Mouse (Mus musculus) heart, embryonic 15.5 days (tissue): ENCODE data around the gene Tmem222. TPM values are rescaled to one million over a fixed set of nuclear protein-coding genes. Genes with fewer than 3 reads are reported as not detected.
A peak's percentile ranks its signal among the peaks of the same experiment; 100 is the strongest.

Experiments
- ATAC-seq: fragments of 200-750 bp; cut with Nextera tagmentation; replicated peaks from 2 replicates; pipeline ENCODE4 v1.8.0; 2017; ENCODE audit warnings: low read depth, moderate TSS enrichment; ENCODE audit not compliant: insufficient number of reproducible peaks, insufficient read depth, low FRiP score
- H3K27ac ChIP-seq: fragments of 300-500 bp; sonication (generic); 2 replicates; pipeline ENCODE4 v1.5.1; 2015; ENCODE audit warnings: mild to moderate bottlenecking, inconsistent platforms
- H3K27me3 ChIP-seq: fragments of 300-500 bp; sonication (generic); 2 replicates; pipeline ENCODE4 v1.6.1; 2015; ENCODE audit warnings: inconsistent platforms
- H3K36me3 ChIP-seq: fragments of 300-500 bp; sonication (generic); 2 replicates; pipeline ENCODE4 v1.6.1; 2015; ENCODE audit warnings: mild to moderate bottlenecking, inconsistent platforms
- H3K4me1 ChIP-seq: fragments of 300-500 bp; sonication (generic); replicated peaks from 2 replicates; pipeline ENCODE4 v1.6.1; 2015; ENCODE audit warnings: inconsistent platforms
- H3K4me2 ChIP-seq: fragments of 300-500 bp; sonication (generic); 2 replicates; pipeline ENCODE4 v1.6.1; 2015; ENCODE audit warnings: inconsistent platforms, mild to moderate bottlenecking, moderate library complexity
- H3K4me3 ChIP-seq: fragments of 300-500 bp; sonication (generic); 2 replicates; pipeline ENCODE4 v1.5.1; 2015; ENCODE audit warnings: mild to moderate bottlenecking, inconsistent platforms
- H3K9ac ChIP-seq: fragments of 300-500 bp; sonication (generic); 2 replicates; pipeline ENCODE4 v1.6.1; 2015; ENCODE audit warnings: mild to moderate bottlenecking, inconsistent platforms
- H3K9me3 ChIP-seq: fragments of 300-500 bp; sonication (generic); replicated peaks from 2 replicates; pipeline ENCODE4 v1.6.1; 2016; ENCODE audit warnings: inconsistent platforms
- WGBS: fragments of 180-500 bp; shearing (Covaris S2); methylation state at CpG from one replicate; pipeline ENCODE4 v1.1.7; 2015; ENCODE audit warnings: mixed read lengths; 5-methylcytosine and 5-hydroxymethylcytosine counted together
- polyA plus RNA-seq: library from polyadenylated mRNA; unstranded; fragments of >200 nt; fragmentation: Nextera tagmentation; extraction: Ambion mirVana; gene quantifications from 2 replicates; pipeline ENCODE4 v1.2.1, GENCODE M21; 2015

Tmem222 gene
- polyA plus RNA-seq, 1 experiment from 2014 or later = 46.1 TPM

- ATAC-seq = no peak
- Histone ChIP-seq H3K4me2 (peak within 1 kb of the TSS; percentile 26; the same call in 1 of the 2 replicates), H3K9me3 (no peaks in the 10 kb centered on the region), H3K4me1 (no peaks in the 10 kb centered on the region), H3K27ac (no peak within 1 kb of the TSS), H3K27me3 (peaks cover 7% of the 10 kb centered on the region; the same call in 1 of the 2 replicates), H3K9ac (no peak within 1 kb of the TSS), H3K4me3 (no peak within 1 kb of the TSS; the same call in 1 of the 2 replicates), H3K36me3 (peaks cover 36% of the 10 kb centered on the region)
- WGBS = 27% methylated on average over 7 of the region's 7 CpGs
These were observed 14.7 kb downstream of the Tmem222 start, which contains the start of gene Sytl1 for GRCm38 (mm10) chr4:133262882-133263281. TSS of gene Sytl1 (minus strand) at chr4:133263113.

- ATAC-seq = no peak
- 59% methylated on average over 7 of the region's 7 CpGs for WGBS
- Histone ChIP-seq H3K27ac (no peak overlapping the region), H3K36me3 (peaks cover 30% of the 10 kb centered on the region), H3K4me2 (peak overlapping the region; percentile 26; the same call in 1 of the 2 replicates), H3K4me3 (no peak overlapping the region; the same call in 1 of the 2 replicates), H3K27me3 (peaks cover 12% of the 10 kb centered on the region; the same call in 1 of the 2 replicates), H3K9me3 (no peaks in the 10 kb centered on the region), H3K4me1 (no peaks in the 10 kb centered on the region), H3K9ac (no peak overlapping the region)
These were observed 15.2 kb downstream of the Tmem222 start for GRCm38 (mm10) chr4:133262375-133262765.

GRCm38 (mm10) chr4:133261641-133262374 is 15.8 kb downstream of the Tmem222 start:
- Histone ChIP-seq H3K27me3 (peaks cover 18% of the 10 kb centered on the region), H3K4me1 (peaks cover 3% of the 10 kb centered on the region; the same call in 1 of the 2 replicates), H3K4me3 (no peak overlapping the region; the same call in 1 of the 2 replicates), H3K9ac (no peak overlapping the region), H3K36me3 (peaks cover 25% of the 10 kb centered on the region), H3K4me2 (peak overlapping the region; percentile 26; the same call in 1 of the 2 replicates), H3K9me3 (no peaks in the 10 kb centered on the region), H3K27ac (no peak overlapping the region)
- no peak for ATAC-seq
- 46% methylated on average over 10 of the region's 10 CpGs for WGBS

GRCm38 (mm10) chr4:133257798-133258408 is 19.7 kb downstream of the Tmem222 start:
- peaks cover 7% of the 10 kb centered on the region; the same call in 1 of the 2 replicates for H3K4me1 ChIP-seq
- no peak overlapping the region for H3K4me2 ChIP-seq
- WGBS = 77% methylated on average over 12 of the region's 12 CpGs
- H3K9ac ChIP-seq = no peak overlapping the region
- no peaks in the 10 kb centered on the region for H3K9me3 ChIP-seq
- ATAC-seq = no peak
- peaks cover 40% of the 10 kb centered on the region for H3K27me3 ChIP-seq
- H3K27ac ChIP-seq = no peak overlapping the region
- H3K4me3 ChIP-seq = no peak overlapping the region
- no peaks in the 10 kb centered on the region for H3K36me3 ChIP-seq

GRCm38 (mm10) chr4:133257230-133257629 is 20.4 kb downstream of the Tmem222 start:
- peaks cover 47% of the 10 kb centered on the region for H3K27me3 ChIP-seq
- H3K4me2 ChIP-seq = peak overlapping the region; percentile 12; the same call in 1 of the 2 replicates
- H3K36me3 ChIP-seq = no peaks in the 10 kb centered on the region
- 0 out of 2 replicates have a peak overlapping the region, but pooled peaks have one; percentile 10 for H3K4me3 ChIP-seq
- H3K27ac ChIP-seq = no peak overlapping the region
- 49% methylated on average over 12 of the region's 12 CpGs for WGBS
- ATAC-seq = no peak
- H3K9ac ChIP-seq = 0 out of 2 replicates have a peak overlapping the region, but pooled peaks have one; percentile 0
- H3K4me1 ChIP-seq = peaks cover 7% of the 10 kb centered on the region; the same call in 1 of the 2 replicates
- no peaks in the 10 kb centered on the region for H3K9me3 ChIP-seq

GRCm38 (mm10) chr4:133256820-133257219 is 20.8 kb downstream of the Tmem222 start:
- 0 out of 2 replicates have a peak overlapping the region, but pooled peaks have one; percentile 0 for H3K9ac ChIP-seq
- H3K27ac ChIP-seq = no peak overlapping the region
- H3K4me3 ChIP-seq = 0 out of 2 replicates have a peak overlapping the region, but pooled peaks have one; percentile 10
- H3K27me3 ChIP-seq = peaks cover 51% of the 10 kb centered on the region
- WGBS = 21% methylated on average over 24 of the region's 24 CpGs
- H3K9me3 ChIP-seq = no peaks in the 10 kb centered on the region
- peak overlapping the region; percentile 12; the same call in 1 of the 2 replicates for H3K4me2 ChIP-seq
- peaks cover 7% of the 10 kb centered on the region; the same call in 1 of the 2 replicates for H3K4me1 ChIP-seq
- ATAC-seq = no peak
- H3K36me3 ChIP-seq = no peaks in the 10 kb centered on the region

GRCm38 (mm10) chr4:133255392-133255791 is 22.2 kb downstream of the Tmem222 start:
- H3K9ac ChIP-seq = no peak overlapping the region
- H3K27me3 ChIP-seq = peaks cover 65% of the 10 kb centered on the region
- no peaks in the 10 kb centered on the region for H3K36me3 ChIP-seq
- no peak overlapping the region for H3K27ac ChIP-seq
- ATAC-seq = no peak
- peaks cover 20% of the 10 kb centered on the region for H3K4me1 ChIP-seq
- 53% methylated on average over 6 of the region's 6 CpGs for WGBS
- H3K4me3 ChIP-seq = no peak overlapping the region
- no peaks in the 10 kb centered on the region for H3K9me3 ChIP-seq
- H3K4me2 ChIP-seq = no peak overlapping the region

GRCm38 (mm10) chr4:133253412-133253811 is 24.2 kb downstream of the Tmem222 start:
- Histone ChIP-seq H3K27me3 (peaks cover 80% of the 10 kb centered on the region), H3K9ac (no peak overlapping the region), H3K4me3 (no peak overlapping the region), H3K4me1 (peaks cover 23% of the 10 kb centered on the region), H3K4me2 (no peak overlapping the region), H3K9me3 (no peaks in the 10 kb centered on the region), H3K36me3 (no peaks in the 10 kb centered on the region), H3K27ac (no peak overlapping the region)
- ATAC-seq = no peak
- WGBS = 69% methylated on average over 12 of the region's 12 CpGs

- Histone ChIP-seq H3K4me1 (peaks cover 26% of the 10 kb centered on the region), H3K27me3 (peaks cover 82% of the 10 kb centered on the region), H3K36me3 (no peaks in the 10 kb centered on the region), H3K9me3 (no peaks in the 10 kb centered on the region), H3K4me2 (no peak overlapping the region), H3K27ac (no peak overlapping the region), H3K9ac (no peak overlapping the region), H3K4me3 (no peak overlapping the region)
- 54% methylated on average over 4 of the region's 4 CpGs for WGBS
- no peak for ATAC-seq
These were observed 25.5 kb downstream of the Tmem222 start for GRCm38 (mm10) chr4:133252089-133252488.

- WGBS = 12% methylated on average over 31 of the region's 31 CpGs
- H3K4me2 ChIP-seq = peak overlapping the region; percentile 62
- ATAC-seq = no peak
These were observed 26.4 kb downstream of the Tmem222 start for GRCm38 (mm10) chr4:133251214-133251613.

GRCm38 (mm10) chr4:133250609-133251008 is 27.0 kb downstream of the Tmem222 start:
- H3K4me2 ChIP-seq = peak overlapping the region; percentile 62
- H3K9me3 ChIP-seq = no peaks in the 10 kb centered on the region
- H3K36me3 ChIP-seq = no peaks in the 10 kb centered on the region
- peak overlapping the region; percentile 44 for H3K4me3 ChIP-seq
- 3% methylated on average over 22 of the region's 22 CpGs for WGBS
- 0 out of 2 replicates have a peak, but pooled peaks have one; percentile 44 for ATAC-seq
- peak overlapping the region; percentile 32; the same call in 1 of the 2 replicates for H3K9ac ChIP-seq
- peaks cover 82% of the 10 kb centered on the region for H3K27me3 ChIP-seq
- H3K27ac ChIP-seq = no peak overlapping the region
- peaks cover 23% of the 10 kb centered on the region for H3K4me1 ChIP-seq

More at GRCm38 (mm10) chr4:133251214-133251613, 26.4 kb downstream of the Tmem222 start:
- Histone ChIP-seq H3K9ac (peak overlapping the region; percentile 32; the same call in 1 of the 2 replicates), H3K4me1 (peaks cover 23% of the 10 kb centered on the region), H3K9me3 (no peaks in the 10 kb centered on the region), H3K27me3 (peaks cover 82% of the 10 kb centered on the region), H3K27ac (no peak overlapping the region), H3K36me3 (no peaks in the 10 kb centered on the region), H3K4me3 (peak overlapping the region; percentile 44)
